Mouse (Mus musculus) CH12.LX (cell line): Measurements from ENCODE around the gene Ifna2. TPM values are rescaled to one million over a fixed set of nuclear protein-coding genes. Genes with fewer than 3 reads are reported as not detected.
A peak's percentile ranks its signal among the peaks of the same experiment; 100 is the strongest.

Experiments
- DNase-seq: peaks from one replicate; pipeline ENCODE4 v3.0.0-alpha.2; 2013; ENCODE audit errors: extremely low read depth
- H3K27ac ChIP-seq: 2 replicates; pipeline ENCODE4 v1.5.1; 2012; ENCODE audit warnings: low read depth, mild to moderate bottlenecking, control low read depth, moderate library complexity; ENCODE audit not compliant: insufficient read depth
- H3K27me3 ChIP-seq: replicated peaks from 2 replicates; pipeline ENCODE3; 2012; ENCODE audit warnings: inconsistent platforms
- H3K36me3 ChIP-seq, 2 experiments: replicated peaks in 1 of 2; 2 replicates each; pipeline versions ENCODE3 to v1.6.1; 2012; ENCODE audit warnings: inconsistent platforms in 1 of 2, low read length in 1 of 2, mild to moderate bottlenecking in 1 of 2, mixed read lengths in 1 of 2, moderate library complexity in 1 of 2; ENCODE audit not compliant: control insufficient read depth in 1 of 2, insufficient read depth in 1 of 2
- H3K4me1 ChIP-seq, 2 experiments: 2 replicates each; pipeline ENCODE4 v1.6.1; 2012; ENCODE audit warnings: inconsistent platforms in 1 of 2, moderate library complexity in 1 of 2; ENCODE audit not compliant: insufficient read depth in 2 of 2, control insufficient read depth in 1 of 2
- H3K4me2 ChIP-seq: 2 replicates; pipeline ENCODE4 v1.6.1; 2012; ENCODE audit warnings: low read depth, mild to moderate bottlenecking, control low read depth; ENCODE audit not compliant: poor library complexity, insufficient read depth, severe bottlenecking
- H3K4me3 ChIP-seq, 3 experiments: fragments of 150-350 bp in 1 of 3; sonication (generic) in 1 of 3; replicated peaks in 1 of 3; 2 replicates each; pipeline versions ENCODE3 to v1.5.1; 2011 to 2012; ENCODE audit warnings: low read depth in 2 of 3, low read length in 2 of 3, mild to moderate bottlenecking in 2 of 3, moderate library complexity in 2 of 3, control low read depth in 1 of 3, improper control_type of control experiment in 1 of 3, inconsistent platforms in 1 of 3, mixed read lengths in 1 of 3; ENCODE audit not compliant: poor library complexity in 1 of 3
- H3K79me2 ChIP-seq: replicated peaks from 2 replicates; pipeline ENCODE4 v1.6.1; 2012; ENCODE audit warnings: mild to moderate bottlenecking, moderate library complexity; ENCODE audit not compliant: control insufficient read depth, poor library complexity, insufficient read depth, severe bottlenecking; ENCODE audit errors: extremely low read depth
- H3K9ac ChIP-seq: 2 replicates; pipeline ENCODE4 v1.6.1; 2012; ENCODE audit warnings: low read depth, mild to moderate bottlenecking, control low read depth, moderate library complexity; ENCODE audit not compliant: insufficient read depth
- H3K9me3 ChIP-seq: replicated peaks from 2 replicates; pipeline ENCODE3; 2012; ENCODE audit warnings: low read length, inconsistent platforms, mixed read lengths
- CHD1 ChIP-seq: IDR thresholded peaks from 2 replicates; pipeline ENCODE4 v1.6.1; 2012; ENCODE audit warnings: low read depth, low read length, improper control_type of control experiment, inconsistent platforms
- CHD2 ChIP-seq: IDR thresholded peaks from 2 replicates; pipeline ENCODE4 v1.6.1; 2011; ENCODE audit warnings: low read length, improper control_type of control experiment
- CTCF ChIP-seq, 2 experiments: IDR thresholded peaks in 1 of 2; conservative IDR thresholded peaks in 1 of 2; 2 replicates each; pipeline ENCODE4 v1.5.1; 2011 to 2012; ENCODE audit warnings: low read depth in 2 of 2, low read length in 2 of 2, improper control_type of control experiment in 1 of 2, inconsistent platforms in 1 of 2, mild to moderate bottlenecking in 1 of 2, moderate library complexity in 1 of 2
- E2F4 ChIP-seq: IDR thresholded peaks from 2 replicates; pipeline ENCODE4 v1.6.1; 2011; ENCODE audit warnings: low read depth, low read length, improper control_type of control experiment; ENCODE audit not compliant: insufficient replicate concordance
- ELF1 ChIP-seq: IDR thresholded peaks from 2 replicates; pipeline ENCODE4 v1.6.1; 2014; ENCODE audit warnings: low read depth, mild to moderate bottlenecking, inconsistent platforms, low read length, improper control_type of control experiment
- ETS1 ChIP-seq: conservative IDR thresholded peaks from 2 replicates; pipeline ENCODE4 v1.6.1; 2012; ENCODE audit warnings: low read depth, mild to moderate bottlenecking, inconsistent platforms, low read length, improper control_type of control experiment, moderate library complexity
- GABPA ChIP-seq: IDR thresholded peaks from 2 replicates; pipeline ENCODE4 v1.6.1; 2012; ENCODE audit warnings: low read depth, low read length, improper control_type of control experiment, inconsistent platforms; ENCODE audit not compliant: insufficient replicate concordance
- HCFC1 ChIP-seq: IDR thresholded peaks from 2 replicates; pipeline ENCODE4 v1.6.1; 2012; ENCODE audit warnings: low read depth, mild to moderate bottlenecking, inconsistent platforms, low read length, improper control_type of control experiment
- JUND ChIP-seq: conservative IDR thresholded peaks from 2 replicates; pipeline ENCODE4 v1.6.1; 2011; ENCODE audit warnings: low read depth, low read length, improper control_type of control experiment
- KAT2A ChIP-seq: IDR thresholded peaks from 2 replicates; pipeline ENCODE4 v1.6.1; 2012; ENCODE audit warnings: low read length, improper control_type of control experiment, inconsistent platforms; ENCODE audit not compliant: insufficient replicate concordance
- MAZ ChIP-seq: IDR thresholded peaks from 2 replicates; pipeline ENCODE4 v1.6.1; 2012; ENCODE audit warnings: low read depth, mild to moderate bottlenecking, inconsistent platforms, low read length, improper control_type of control experiment, moderate library complexity
- MEF2A ChIP-seq: IDR thresholded peaks from 2 replicates; pipeline ENCODE4 v1.6.1; 2014; ENCODE audit warnings: low read depth, mild to moderate bottlenecking, inconsistent platforms, low read length, improper control_type of control experiment, borderline replicate concordance
- MXI1 ChIP-seq: IDR thresholded peaks from 2 replicates; pipeline ENCODE4 v1.6.1; 2011; ENCODE audit warnings: mild to moderate bottlenecking, low read depth, low read length, improper control_type of control experiment
- MYC ChIP-seq: IDR thresholded peaks from 2 replicates; pipeline ENCODE4 v1.6.1; 2011; ENCODE audit warnings: low read depth, mild to moderate bottlenecking, improper control_type of control experiment, low read length
- PAX5 ChIP-seq: IDR thresholded peaks from 2 replicates; pipeline ENCODE4 v1.6.1; 2012; ENCODE audit warnings: low read length, inconsistent platforms, mixed read lengths
- POLR2A ChIP-seq: IDR thresholded peaks from 2 replicates; pipeline ENCODE4 v1.6.1; 2011; ENCODE audit warnings: low read depth, mild to moderate bottlenecking, improper control_type of control experiment, low read length
- POLR2AphosphoS2 ChIP-seq: IDR thresholded peaks from 2 replicates; pipeline ENCODE4 v1.6.1; 2011; ENCODE audit warnings: low read depth, low read length, improper control_type of control experiment
- RAD21 ChIP-seq: IDR thresholded peaks from 2 replicates; pipeline ENCODE4 v1.6.1; 2011; ENCODE audit warnings: low read depth, mild to moderate bottlenecking, low read length, improper control_type of control experiment, moderate library complexity
- RCOR1 ChIP-seq: conservative IDR thresholded peaks from 2 replicates; pipeline ENCODE4 v1.6.1; 2012; ENCODE audit warnings: low read depth, mild to moderate bottlenecking, inconsistent platforms, low read length, improper control_type of control experiment
- SMC3 ChIP-seq: IDR thresholded peaks from 2 replicates; pipeline ENCODE4 v1.6.1; 2011; ENCODE audit warnings: low read depth, low read length, improper control_type of control experiment
- TBP ChIP-seq: conservative IDR thresholded peaks from 2 replicates; pipeline ENCODE4 v1.6.1; 2011; ENCODE audit warnings: low read depth, low read length, improper control_type of control experiment
- TCF12 ChIP-seq: IDR thresholded peaks from 2 replicates; pipeline ENCODE4 v1.6.1; 2014; ENCODE audit warnings: low read depth, mild to moderate bottlenecking, inconsistent platforms, low read length, improper control_type of control experiment
- UBTF ChIP-seq: IDR thresholded peaks from 2 replicates; pipeline ENCODE4 v1.6.1; 2012; ENCODE audit warnings: low read depth, mild to moderate bottlenecking, inconsistent platforms, low read length, improper control_type of control experiment, moderate library complexity
- USF2 ChIP-seq: conservative IDR thresholded peaks from 2 replicates; pipeline ENCODE4 v1.6.1; 2011; ENCODE audit warnings: low read depth, low read length, improper control_type of control experiment
- ZKSCAN1 ChIP-seq: IDR thresholded peaks from 2 replicates; pipeline ENCODE4 v1.6.1; 2012; ENCODE audit warnings: low read depth, inconsistent platforms, low read length, improper control_type of control experiment, borderline replicate concordance
- ZNF384 ChIP-seq: IDR thresholded peaks from 2 replicates; pipeline ENCODE4 v1.6.1; 2012; ENCODE audit warnings: low read depth, low read length, improper control_type of control experiment, inconsistent platforms
- dilution Hi-C: fragments of 300-500 bp; cut with MboI; formaldehyde crosslinking; loops from 2 replicates; pipeline ENCODE4 v1.14.3; 2020; ENCODE audit warnings: low sequenced_read_pairs; ENCODE audit not compliant: extremely low pct_unique_long_range_greater_than_20kb, extremely low pct_ligation_motif_present
- in situ Hi-C: fragments of 300-500 bp; cut with MboI; formaldehyde crosslinking; loops from 3 replicates; pipeline ENCODE4 v1.14.3; 2019; ENCODE audit warnings: low sequenced_read_pairs, low pct_ligation_motif_present, low pct_unique_long_range_greater_than_20kb, mixed read lengths
- polyA plus RNA-seq: library from polyadenylated mRNA; unstranded; fragments of >175 nt; gene quantifications from 2 replicates; pipeline ENCODE4 v1.2.1, GENCODE M21; 2012; ENCODE audit warnings: low read depth; ENCODE audit not compliant: insufficient read length
- total RNA-seq, 2 experiments: library from RNA; depleted of rRNA; stranded (reverse); fragments of 300-350 nt in 1 of 2; fragments of >200 nt in 1 of 2; gene quantifications; 2 replicates each; pipeline ENCODE4 v1.2.3; 2012 to 2014

Ifna2 gene
- total and polyA plus RNA-seq, 3 experiments, result not detected

DNA sequence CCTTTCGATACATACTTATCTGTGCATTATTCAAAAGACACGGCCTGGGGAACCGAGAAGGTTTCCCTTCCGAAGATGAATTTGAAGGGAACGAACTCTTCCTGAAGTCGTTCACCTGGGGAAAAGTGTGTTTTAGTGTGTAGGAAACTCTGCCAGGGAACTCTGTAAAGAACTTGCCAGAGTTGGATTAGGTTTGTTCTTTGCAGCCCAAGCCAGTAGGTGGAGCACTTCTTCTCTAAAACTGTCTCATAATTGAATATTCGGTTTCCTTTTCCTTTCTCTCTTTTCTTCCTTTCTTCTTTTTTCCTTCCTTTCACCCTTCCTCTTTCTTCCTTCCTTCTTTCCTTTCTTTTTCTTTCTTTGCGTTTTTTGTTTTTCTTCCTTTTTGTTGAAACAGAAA is 3.4 kb downstream of the Ifna2 start:
- Histone ChIP-seq H3K36me3 (no peaks in the 10 kb centered on the region), H3K9ac (no peak overlapping the region), H3K27me3 (no peaks in the 10 kb centered on the region), H3K4me2 (no peak overlapping the region), H3K9me3 (no peaks in the 10 kb centered on the region), H3K79me2 (no peaks in the 10 kb centered on the region), H3K4me3 (no peak overlapping the region), H3K4me1 (peaks cover 0 to 8% of the 10 kb centered on the region in 2 experiments; a peak in 1 of 4 replicates), H3K27ac (no peak overlapping the region)
- TF ChIP-seq SMC3 (peak; percentile 56), RAD21 (peak; percentile 63), ELF1 (no peak), JUND (no peak), MEF2A (0 out of 2 replicates have a peak, but pooled peaks have one; percentile 9), CHD1 (no peak), CTCF (conservative IDR thresholded peaks at IDR 0.05 in 1 of 2, IDR thresholded peaks at IDR 0.05 in 1 of 2; ENCODE audit: low read depth in 2 of 2, low read length in 2 of 2) (peak; percentile 37 to 77; a peak in 3 of 4 replicates)
- in situ Hi-C loops (no loop called here), dilution Hi-C loops (no loop called here)
- DNase-seq, result peak; percentile 23

- Histone ChIP-seq H3K79me2 (no peaks in the 10 kb centered on the region), H3K36me3 (no peaks in the 10 kb centered on the region), H3K4me2 (no peak within 1 kb of the TSS), H3K9me3 (no peaks in the 10 kb centered on the region), H3K4me3 (no peak within 1 kb of the TSS), H3K4me1 (peaks cover 0 to 8% of the 10 kb centered on the region in 2 experiments; a peak in 1 of 4 replicates), H3K9ac (no peak within 1 kb of the TSS), H3K27ac (no peak within 1 kb of the TSS), H3K27me3 (peaks cover 3% of the 10 kb centered on the region)
- DNase-seq, result no peak
- dilution Hi-C loops, result no loop called here
- TF ChIP-seq USF2, result no peak
- TF ChIP-seq TCF12, result no peak
- no peak for TF ChIP-seq PAX5
- TF ChIP-seq MYC, result no peak
- no peak for TF ChIP-seq KAT2A
- TF ChIP-seq MXI1, result no peak
- no peak for TF ChIP-seq MAZ
- no peak for TF ChIP-seq CHD2
- TF ChIP-seq POLR2AphosphoS2, result no peak
- no peak for TF ChIP-seq GABPA
- TF ChIP-seq POLR2A, result no peak
- TF ChIP-seq ZNF384, result no peak
- TF ChIP-seq TBP, result no peak
- no peak for TF ChIP-seq E2F4
- no peak for TF ChIP-seq ZKSCAN1
- no peak for TF ChIP-seq RCOR1
- TF ChIP-seq HCFC1, result no peak
- no peak for TF ChIP-seq UBTF
- TF ChIP-seq ETS1, result no peak
- in situ Hi-C loops, result no loop called here
These were observed 6.9 kb downstream of the Ifna2 start, which contains the start of gene Ifna16 for GRCm38 (mm10) chr4:88676824-88677223. TSS of gene Ifna16 (minus strand) at chr4:88676924.
